Mouse (Mus musculus): ENCODE data around the gene Appbp2. TPM values are rescaled to one million over a fixed set of nuclear protein-coding genes. Genes with fewer than 3 reads are reported as not detected.

Appbp2 gene
- total RNA-seq, 2 experiments from 2014 or later: 51.5 to 52.7 TPM

GRCm38 (mm10) chr11:85152256-85152930 lies 82.5 kb downstream of the Appbp2 start:
- DNase-seq: no peak

GRCm38 (mm10) chr11:85139581-85140540 lies 95.1 kb downstream of the Appbp2 start, which contains the start of gene Usp32:
Gene Usp32, minus strand, starts transcription at chr11:85140161.
- DNase-seq: peak; percentile 94 to 96

GRCm38 (mm10) chr11:85138776-85139474 lies 96.0 kb downstream of the Appbp2 start:
- DNase-seq: peak; percentile 4 to 12

Other genes with a start within 250 kb of the Appbp2 start
- 10 to 100 TPM; 91.4 to 93.5 TPM for gene Usp32, start 95.0 kb downstream of the Appbp2 start, total RNA-seq (2021)
- gene 1700125H20Rik, start 64.7 kb downstream of the Appbp2 start, total RNA-seq (2021): not detected
- gene Ppm1d, start 76.1 kb upstream of the Appbp2 start, total RNA-seq (2021): 10 to 100 TPM; 14.3 to 16.6 TPM
- 10 to 100 TPM; 64.9 to 69.2 TPM for gene Bcas3, start 118.0 kb upstream of the Appbp2 start, total RNA-seq (2021)

Data from layer of hippocampus, postnatal 36 days (tissue).